In the genomic region with DNA sequence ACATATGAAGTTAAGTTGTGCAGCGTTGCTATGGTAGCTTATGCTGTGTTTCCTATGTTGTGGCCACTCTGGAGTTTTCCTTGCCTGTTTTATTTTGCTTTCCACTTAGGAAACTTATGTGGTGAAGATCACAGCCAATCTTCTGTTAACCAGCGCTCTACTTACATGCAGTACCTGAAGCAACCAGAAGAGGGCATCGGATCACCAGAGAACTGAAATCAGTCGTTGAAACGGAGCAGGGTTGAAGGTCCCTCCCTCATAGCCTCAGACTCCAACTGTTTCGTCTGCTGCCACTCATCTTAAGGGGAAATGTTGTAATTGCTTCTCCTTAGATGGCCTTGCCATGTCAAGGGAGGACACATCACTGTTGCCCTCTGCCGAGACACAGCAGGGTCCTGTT, we compare ENCODE assay signal across 9 mouse cellular contexts. TPM values are rescaled to one million over a fixed set of nuclear protein-coding genes. Genes with fewer than 3 reads are reported as not detected.
DNase-seq lines count a peak whose midpoint lies in the region; ATAC-seq and TF ChIP-seq lines count a peak whose summit lies in the region.
"Had no signal": no experiment of that assay in that cellular context is flagged by ENCODE, and none has a peak within 500 bp of the region (broad histone marks: within the 10 kb centered on the region; RNA-seq: fewer than 3 reads in every experiment).

No protein-coding gene starts in this region.

- H3K4me2 ChIP-seq in heart, embryonic 11.5 days, result no peak overlapping the region
- no peak overlapping the region for H3K4me2 ChIP-seq in midbrain, postnatal 0 days (ENCODE audit: low read depth, low read length, poor library complexity, severe bottlenecking)
- H3K4me2 ChIP-seq: lung, embryonic 15.5 days had no signal

- 0 out of 2 replicates have a peak, but pooled peaks cover 3% of the 10 kb centered on the region for H3K9me3 ChIP-seq in heart, embryonic 11.5 days (replicated peaks; ENCODE audit: control insufficient read depth, low read length)
- H3K9me3 ChIP-seq in midbrain, postnatal 0 days (ENCODE audit: low read length), result no peaks in the 10 kb centered on the region
- H3K9me3 ChIP-seq: lung, embryonic 15.5 days had no signal

- H3K27ac ChIP-seq in heart, embryonic 11.5 days (ENCODE audit: low read depth, low read length), result no peak overlapping the region
- no peak overlapping the region for H3K27ac ChIP-seq in left cerebral cortex, adult 2 months
- H3K27ac ChIP-seq in midbrain, postnatal 0 days (ENCODE audit: low read depth, low read length), result no peak overlapping the region
- H3K27ac ChIP-seq: lung, embryonic 15.5 days had no signal

- DNase-seq in heart, adult 8-10 months (ENCODE audit: low spot score), result peak; percentile 83
- peak; percentile 80 for DNase-seq in R1 (ENCODE audit: low read depth, low spot score)
- DNase-seq in cerebellum, postnatal 25 days, result peak; percentile 69 to 84
- DNase-seq in heart, postnatal 14 days, result peak; percentile 73 to 88
- peak; percentile 69 to 78 for DNase-seq in left cerebral cortex, adult 2 months (ENCODE audit: extremely low spot score in 1 of 2, low spot score in 2 of 2)
- peak; percentile 80 for DNase-seq in midbrain, postnatal 0 days (ENCODE audit: low spot score)
- DNase-seq in spleen, postnatal 14 days (ENCODE audit: low spot score in 2 of 2), result peak; percentile 30 to 65

- no peak for ATAC-seq in heart, embryonic 11.5 days (replicated peaks; ENCODE audit: insufficient number of reproducible peaks, low FRiP score, low TSS enrichment)
- ATAC-seq in midbrain, postnatal 0 days (ENCODE audit: low FRiP score), result no peak

- H3K9ac ChIP-seq in heart, embryonic 11.5 days (ENCODE audit: low read depth, low read length), result no peak overlapping the region
- H3K9ac ChIP-seq in midbrain, postnatal 0 days (replicated peaks; ENCODE audit: low read length, poor library complexity, severe bottlenecking), result no peak overlapping the region
- H3K9ac ChIP-seq: lung, embryonic 15.5 days had no signal

- intact Hi-C loops in heart, postnatal 14 days (cut with DNase I), result loop anchor here (1.0 kb wide), 1 partner anchor 18 kb away; no protein-coding TSS in a partner anchor
- intact Hi-C loops in left cerebral cortex, adult 2 months (cut with DNase I), result loop anchor here (2.0 kb wide), 1 partner anchor 212 kb away; no protein-coding TSS in a partner anchor

- TF ChIP-seq CTCF in left cerebral cortex, adult 2 months (IDR thresholded peaks at IDR 0.05), result peak; percentile 93
- TF ChIP-seq CTCF in midbrain, postnatal 0 days (IDR thresholded peaks at IDR 0.05), result peak; percentile 93

- no peaks in the 10 kb centered on the region for H3K4me1 ChIP-seq in heart, embryonic 11.5 days (ENCODE audit: control insufficient read depth, insufficient read depth, low read length)
- no peaks in the 10 kb centered on the region for H3K4me1 ChIP-seq in midbrain, postnatal 0 days (ENCODE audit: insufficient read depth, low read length)
- H3K4me1 ChIP-seq: lung, embryonic 15.5 days had no signal

- no peaks in the 10 kb centered on the region for H3K36me3 ChIP-seq in heart, embryonic 11.5 days (ENCODE audit: control insufficient read depth, insufficient read depth, low read length)
- no peaks in the 10 kb centered on the region for H3K36me3 ChIP-seq in midbrain, postnatal 0 days (ENCODE audit: insufficient read depth, low read length)
- H3K36me3 ChIP-seq: lung, embryonic 15.5 days had no signal

- no peak overlapping the region for H3K4me3 ChIP-seq in heart, embryonic 11.5 days (ENCODE audit: low read depth, low read length)
- no peak overlapping the region for H3K4me3 ChIP-seq in left cerebral cortex, adult 2 months
- no peak overlapping the region for H3K4me3 ChIP-seq in midbrain, postnatal 0 days (ENCODE audit: low read depth, low read length)
- H3K4me3 ChIP-seq: lung, embryonic 15.5 days had no signal

- WGBS in heart, embryonic 11.5 days (ENCODE audit: insufficient replicate concordance), result 13% methylated on average over 7 of the region's 7 CpGs
- 13% methylated on average over 7 of the region's 7 CpGs for WGBS in midbrain, postnatal 0 days

- peaks cover 5% of the 10 kb centered on the region; the same call in 1 of the 2 replicates for H3K27me3 ChIP-seq in heart, embryonic 11.5 days (ENCODE audit: control insufficient read depth, insufficient read depth, low read length)
- no peaks in the 10 kb centered on the region for H3K27me3 ChIP-seq in midbrain, postnatal 0 days (ENCODE audit: insufficient read depth, low read length)

RNA-seq across cellular contexts. Expression of a gene that starts 3.1 kb away (rescaled TPM):
- 10 to 100 TPM; 32.9 to 44.0 (median 38.3) TPM for total RNA-seq in heart, adult 8-10 months (2022)
- 1.1 and 1.9 TPM in 2 replicates for polyA plus RNA-seq in heart, embryonic 11.5 days (2014; fragmentation: Nextera tagmentation; extraction: Ambion mirVana)
- 10 to 100 TPM; 22.4 to 30.4 TPM for total RNA-seq in heart, postnatal 14 days (2021)
- total RNA-seq in left cerebral cortex, adult 2 months (2021), result 1 to 10 TPM; 4.5 to 4.7 TPM
- total RNA-seq in midbrain, postnatal 0 days (2014; rRNA removed), result 0.76 and 2.5 TPM in 2 replicates
- polyA plus RNA-seq in midbrain, postnatal 0 days (2015; fragmentation: Nextera tagmentation; extraction: Ambion mirVana), result 0.64 and 0.81 TPM in 2 replicates

RNA-seq across cellular contexts. Expression of a gene that starts 7.4 kb away (rescaled TPM):
- not detected for total RNA-seq in heart, adult 8-10 months (2022)
- not detected in 2 replicates for polyA plus RNA-seq in heart, embryonic 11.5 days (2014; fragmentation: Nextera tagmentation; extraction: Ambion mirVana)
- not detected for total RNA-seq in heart, postnatal 14 days (2021)
- not detected for total RNA-seq in left cerebral cortex, adult 2 months (2021)
- total RNA-seq in midbrain, postnatal 0 days (2014; rRNA removed), result not detected in 2 replicates
- polyA plus RNA-seq in midbrain, postnatal 0 days (2015; fragmentation: Nextera tagmentation; extraction: Ambion mirVana), result not detected in 2 replicates
- polyA plus RNA-seq: lung, embryonic 15.5 days had no signal

RNA-seq across cellular contexts. Expression of a gene that starts 11.3 kb away (rescaled TPM):
- 1 to 10 TPM in 1 of 4 experiments, not detected in 3; 2.0 TPM for total RNA-seq in heart, adult 8-10 months (2022)
- not detected in 2 replicates for polyA plus RNA-seq in heart, embryonic 11.5 days (2014; fragmentation: Nextera tagmentation; extraction: Ambion mirVana)
- total RNA-seq in heart, postnatal 14 days (2021), result 1 to 10 TPM; 1.4 TPM
- not detected for total RNA-seq in left cerebral cortex, adult 2 months (2021)
- total RNA-seq in midbrain, postnatal 0 days (2014; rRNA removed), result not detected in 2 replicates
- polyA plus RNA-seq in midbrain, postnatal 0 days (2015; fragmentation: Nextera tagmentation; extraction: Ambion mirVana), result not detected in 2 replicates
- polyA plus RNA-seq: lung, embryonic 15.5 days had no signal

RNA-seq across cellular contexts. Expression of a gene that starts 47.3 kb away (rescaled TPM):
- total RNA-seq in heart, adult 8-10 months (2022), result 10 to 100 TPM in 1 of 4 experiments, 1 to 10 TPM in 3; 9.6 to 14.6 (median 9.9) TPM
- 3.4 and 4.2 TPM in 2 replicates for polyA plus RNA-seq in heart, embryonic 11.5 days (2014; fragmentation: Nextera tagmentation; extraction: Ambion mirVana)
- 10 to 100 TPM in 1 of 2 experiments, 1 to 10 TPM in 1; 9.4 to 10.0 TPM for total RNA-seq in heart, postnatal 14 days (2021)
- total RNA-seq in left cerebral cortex, adult 2 months (2021), result 10 to 100 TPM; 20.3 to 20.4 TPM
- total RNA-seq in midbrain, postnatal 0 days (2014; rRNA removed), result 8.5 and 9.0 TPM in 2 replicates
- polyA plus RNA-seq in midbrain, postnatal 0 days (2015; fragmentation: Nextera tagmentation; extraction: Ambion mirVana), result 3.1 and 3.8 TPM in 2 replicates
